Mouse (Mus musculus) olfactory bulb, adult 2 months (tissue): ENCODE results near the gene Gse1.

Experiments used
- CTCF ChIP-seq: fragments of 200-500 bp; IDR thresholded peaks from 2 replicates; pipeline ENCODE4 v1.5.1; 2012; ENCODE audit warnings: low read depth, mild to moderate bottlenecking, low read length, moderate library complexity; ENCODE audit not compliant: insufficient read depth
- POLR2A ChIP-seq: fragments of 200-500 bp; IDR thresholded peaks from 2 replicates; pipeline ENCODE4 v1.6.1; 2012; ENCODE audit warnings: mild to moderate bottlenecking, low read depth, low read length, moderate library complexity; ENCODE audit not compliant: insufficient read depth

- TF ChIP-seq CTCF = no peak
- no peak for TF ChIP-seq POLR2A
These were observed 263.0 kb downstream of the Gse1 start for GRCm38 (mm10) chr8:120491166-120491793.
